Mouse (Mus musculus) olfactory bulb, adult 2 months (tissue): ENCODE data around the gene Exo1. TPM values are rescaled to one million over a fixed set of nuclear protein-coding genes. Genes with fewer than 3 reads are reported as not detected.

Source experiments
- H3K27ac ChIP-seq: fragments of 200-500 bp; 2 replicates; pipeline ENCODE4 v1.5.1; 2012; ENCODE audit warnings: low read depth, low read length; ENCODE audit not compliant: insufficient read depth
- H3K4me1 ChIP-seq: fragments of 200-500 bp; 2 replicates; pipeline ENCODE4 v1.6.1; 2012; ENCODE audit warnings: low read length; ENCODE audit not compliant: control insufficient read depth, insufficient read depth
- H3K4me3 ChIP-seq: fragments of 200-500 bp; 2 replicates; pipeline ENCODE4 v1.5.1; 2012; ENCODE audit warnings: mild to moderate bottlenecking, low read depth, low read length, moderate library complexity; ENCODE audit not compliant: insufficient read depth
- CTCF ChIP-seq: fragments of 200-500 bp; IDR thresholded peaks from 2 replicates; pipeline ENCODE4 v1.5.1; 2012; ENCODE audit warnings: low read depth, mild to moderate bottlenecking, low read length, moderate library complexity; ENCODE audit not compliant: insufficient read depth
- POLR2A ChIP-seq: fragments of 200-500 bp; IDR thresholded peaks from 2 replicates; pipeline ENCODE4 v1.6.1; 2012; ENCODE audit warnings: mild to moderate bottlenecking, low read depth, low read length, moderate library complexity; ENCODE audit not compliant: insufficient read depth
- WGBS: fragments of 180-500 bp; shearing (Covaris S2); methylation state at CpG from one replicate; pipeline ENCODE4 v1.1.7; 2018; 5-methylcytosine and 5-hydroxymethylcytosine counted together
- polyA plus RNA-seq: library from polyadenylated mRNA; stranded (reverse); fragments of >200 nt; gene quantifications from 2 replicates; pipeline ENCODE4 v1.2.4, GENCODE M21; 2012; ENCODE audit warnings: low replicate concordance; ENCODE audit not compliant: missing spikeins, insufficient read depth, insufficient read length

Gene Exo1
- not detected in 2 replicates for polyA plus RNA-seq

GRCm38 (mm10) chr1:175880453-175881296, at the start of gene Exo1:
TSS of gene Exo1 (plus strand) at chr1:175880581.
- H3K4me3 ChIP-seq = peak within 1 kb of the TSS; percentile 99
- TF ChIP-seq CTCF (no peak), POLR2A (no peak)
- under 1% methylated on average over 66 of the region's 66 CpGs for WGBS
- peak within 1 kb of the TSS; percentile 99 for H3K27ac ChIP-seq
- peaks cover 3% of the 10 kb centered on the region; the same call in 1 of the 2 replicates for H3K4me1 ChIP-seq

- no peak for TF ChIP-seq POLR2A
- no peak for TF ChIP-seq CTCF
These were observed 24.9 kb upstream of the Exo1 start for GRCm38 (mm10) chr1:175855515-175855914.

GRCm38 (mm10) chr1:175867050-175867449, 13.3 kb upstream of the Exo1 start:
- Histone ChIP-seq H3K4me1 (no peaks in the 10 kb centered on the region), H3K27ac (no peak overlapping the region), H3K4me3 (no peak overlapping the region)
- TF ChIP-seq CTCF = no peak
- TF ChIP-seq POLR2A = no peak
- WGBS = 35% methylated on average over 1 of the region's 1 CpGs

More at GRCm38 (mm10) chr1:175855515-175855914, 24.9 kb upstream of the Exo1 start:
- WGBS = 85% methylated on average over 1 of the region's 1 CpGs
- Histone ChIP-seq H3K4me1 (no peaks in the 10 kb centered on the region), H3K4me3 (no peak overlapping the region), H3K27ac (no peak overlapping the region)

GRCm38 (mm10) chr1:175867558-175867957, 12.8 kb upstream of the Exo1 start:
- TF ChIP-seq POLR2A (no peak), CTCF (no peak)
- 13% methylated on average over 5 of the region's 5 CpGs for WGBS
- Histone ChIP-seq H3K4me3 (no peak overlapping the region), H3K4me1 (no peaks in the 10 kb centered on the region), H3K27ac (no peak overlapping the region)

GRCm38 (mm10) chr1:175870716-175871115, 9.7 kb upstream of the Exo1 start:
- WGBS = 57% methylated on average over 3 of the region's 3 CpGs
- no peak for TF ChIP-seq POLR2A
- no peak for TF ChIP-seq CTCF
- H3K27ac ChIP-seq = no peak overlapping the region

DNA sequence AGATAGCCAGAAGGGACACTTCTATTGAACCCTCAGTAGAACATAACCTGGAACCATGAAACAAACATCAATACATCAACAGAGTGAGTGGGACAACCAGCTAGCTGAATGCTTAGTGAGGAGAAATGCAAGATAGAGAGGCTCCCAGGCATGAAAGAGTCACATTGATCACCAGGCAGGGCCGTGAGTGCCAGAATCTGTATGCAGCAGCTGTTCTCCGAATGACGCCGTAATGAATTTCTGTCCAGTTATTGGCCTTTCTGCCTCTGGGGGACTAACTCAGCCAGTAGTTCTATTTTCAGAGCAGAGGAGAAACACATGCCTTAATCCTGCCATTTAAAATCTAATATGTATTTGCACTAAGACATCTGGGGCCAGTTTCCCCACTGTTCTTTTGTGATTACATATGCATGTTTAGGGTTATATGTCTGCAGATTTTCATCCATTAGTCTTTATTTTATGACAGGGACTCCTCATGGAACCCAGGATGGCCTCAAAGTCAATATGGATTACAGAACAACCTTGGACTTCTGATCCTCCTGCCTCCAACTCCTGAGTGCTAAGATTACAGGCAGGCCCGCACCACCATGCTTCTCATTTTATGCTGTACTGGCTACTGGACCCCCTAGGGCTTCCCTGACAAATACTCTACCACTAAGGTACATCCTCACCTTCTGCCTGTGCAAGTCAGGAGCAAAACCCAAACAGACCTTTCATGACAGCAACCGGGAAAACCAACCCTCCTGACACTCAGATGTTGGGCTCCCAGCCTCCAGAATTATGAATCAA, 8.2 kb upstream of the Exo1 start:
- H3K4me1 ChIP-seq = no peaks in the 10 kb centered on the region
- no peak overlapping the region for H3K27ac ChIP-seq
- TF ChIP-seq CTCF = no peak
- no peak overlapping the region for H3K4me3 ChIP-seq
- WGBS = 65% methylated on average over 6 of the region's 6 CpGs

More at GRCm38 (mm10) chr1:175870716-175871115, 9.7 kb upstream of the Exo1 start:
- H3K4me3 ChIP-seq = no peak overlapping the region
- H3K4me1 ChIP-seq = no peaks in the 10 kb centered on the region

DNA sequence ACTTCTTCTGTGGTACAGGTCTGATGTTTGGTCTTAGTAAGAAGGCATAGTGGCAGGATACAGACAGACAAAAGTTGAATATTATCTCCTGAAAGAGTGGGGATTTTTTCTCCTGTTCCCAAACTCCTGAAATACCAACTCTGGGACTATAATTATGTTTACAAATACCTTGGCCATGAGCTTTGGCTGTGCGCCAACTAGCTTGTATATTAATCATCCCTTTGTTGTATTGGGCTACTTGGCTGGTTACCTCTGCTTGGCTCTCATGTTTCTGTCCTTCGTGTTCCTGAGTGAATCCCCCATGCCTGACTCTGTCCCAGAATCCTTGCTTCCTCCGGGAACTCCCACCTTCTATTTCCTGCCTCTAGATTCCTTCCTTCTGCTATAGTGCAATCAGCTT, 3.0 kb downstream of the Exo1 start:
- 55% methylated on average over 3 of the region's 3 CpGs for WGBS
- Histone ChIP-seq H3K4me3 (no peak overlapping the region), H3K27ac (no peak overlapping the region), H3K4me1 (peaks cover 3% of the 10 kb centered on the region; the same call in 1 of the 2 replicates)
- no peak for TF ChIP-seq POLR2A
- no peak for TF ChIP-seq CTCF

GRCm38 (mm10) chr1:175893263-175893662, 12.9 kb downstream of the Exo1 start:
- TF ChIP-seq CTCF = no peak
- no peak for TF ChIP-seq POLR2A
- H3K4me3 ChIP-seq = no peak overlapping the region
- H3K27ac ChIP-seq = no peak overlapping the region
- no peaks in the 10 kb centered on the region for H3K4me1 ChIP-seq
- WGBS = 92% methylated on average over 6 of the region's 6 CpGs

- H3K4me1 ChIP-seq = no peaks in the 10 kb centered on the region
- H3K27ac ChIP-seq = no peak overlapping the region
- WGBS = 94% methylated on average over 12 of the region's 12 CpGs
- no peak overlapping the region for H3K4me3 ChIP-seq
- TF ChIP-seq POLR2A = no peak
These were observed 13.3 kb downstream of the Exo1 start for GRCm38 (mm10) chr1:175893726-175894125.
